Mouse (Mus musculus) embryo, embryonic 10.5 days (tissue): ENCODE measurements around the gene Cmip.

Experiments used
- DNase-seq: peaks from one replicate; pipeline ENCODE4 v3.0.0-alpha.2; 2015; ENCODE audit warnings: low spot score

The Cmip gene

DNA sequence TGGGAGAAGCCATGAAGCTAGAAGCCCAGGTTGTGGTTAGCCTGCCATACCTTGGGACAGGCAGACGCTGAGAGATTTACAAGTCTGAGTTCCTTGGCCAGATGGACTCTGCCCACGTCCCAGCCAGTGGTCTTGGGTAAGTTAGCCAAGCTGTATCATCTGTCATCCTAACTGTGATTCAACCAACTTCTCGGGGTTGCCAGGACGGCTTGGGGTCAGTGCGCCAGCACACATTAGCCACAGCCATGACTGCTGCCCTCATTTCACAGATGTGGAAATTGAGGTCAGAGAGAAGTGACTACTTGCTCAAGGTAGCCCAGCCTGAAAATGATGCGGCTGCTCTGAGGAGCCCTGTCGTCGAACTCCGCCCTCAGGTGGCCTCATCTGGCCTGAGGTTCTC lies 68.0 kb downstream of the Cmip start:
- DNase-seq = no peak

DNA sequence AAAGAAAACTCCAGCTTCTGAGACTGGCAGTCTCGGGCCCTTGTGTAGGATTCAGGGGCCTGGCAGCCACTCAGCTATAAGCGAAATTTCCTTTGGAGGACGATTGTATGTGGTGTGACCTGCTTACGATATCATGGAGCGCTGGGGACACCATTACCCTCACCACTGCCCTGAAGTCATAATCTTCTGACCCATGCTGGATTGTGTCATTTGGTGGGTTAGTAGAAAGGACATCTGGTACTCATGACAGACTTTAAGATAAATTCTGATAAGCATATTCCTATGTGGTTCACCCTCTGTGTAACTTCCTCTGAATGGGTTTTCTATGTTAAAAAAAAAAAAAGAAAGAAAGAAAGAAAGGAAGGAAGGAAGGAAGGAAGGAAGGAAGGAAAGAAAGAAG lies 69.9 kb downstream of the Cmip start:
- DNase-seq = no peak

DNA sequence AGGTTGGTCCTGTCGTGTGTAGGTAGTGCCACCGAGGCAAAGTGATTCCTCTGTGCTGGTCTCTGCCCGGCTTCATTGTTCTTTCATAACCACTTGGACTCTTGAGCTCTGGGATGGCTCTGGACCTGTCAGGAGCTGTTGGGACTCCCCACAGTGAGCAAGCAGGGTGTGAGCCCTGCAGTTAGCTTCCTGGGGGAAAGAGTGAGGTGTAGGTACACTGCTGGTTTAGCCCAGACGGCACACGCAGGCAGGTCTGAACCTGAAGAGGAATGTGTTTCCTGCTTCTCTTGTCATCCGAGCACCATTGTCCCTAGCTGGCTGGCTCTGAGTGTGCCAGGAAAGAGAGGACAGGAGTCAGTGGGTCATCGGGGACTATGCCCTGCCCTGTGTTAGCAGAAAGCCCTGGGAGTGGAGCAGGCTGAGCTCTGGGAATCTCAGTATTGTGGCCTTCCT lies 70.5 kb downstream of the Cmip start:
- DNase-seq = no peak

DNA sequence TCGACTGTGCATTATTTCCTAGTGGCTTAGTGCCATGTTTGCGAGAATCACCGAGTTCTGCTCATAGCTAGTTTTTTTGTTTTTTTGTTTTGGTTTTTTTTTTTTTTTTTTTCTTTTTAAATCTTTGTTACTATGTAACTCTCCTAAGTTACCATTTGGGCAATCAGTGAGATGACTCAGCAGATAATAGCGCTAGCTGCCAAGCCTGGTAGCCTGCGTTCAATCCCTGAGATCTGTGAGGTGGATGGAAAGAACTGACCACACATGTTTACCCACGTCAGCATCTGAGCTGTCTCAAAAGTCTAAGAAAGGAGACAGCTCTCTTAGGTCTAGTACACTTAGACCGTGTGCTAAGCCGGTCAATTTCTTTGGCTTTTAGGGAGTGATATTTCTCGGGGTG lies 71.9 kb downstream of the Cmip start:
- no peak for DNase-seq

DNA sequence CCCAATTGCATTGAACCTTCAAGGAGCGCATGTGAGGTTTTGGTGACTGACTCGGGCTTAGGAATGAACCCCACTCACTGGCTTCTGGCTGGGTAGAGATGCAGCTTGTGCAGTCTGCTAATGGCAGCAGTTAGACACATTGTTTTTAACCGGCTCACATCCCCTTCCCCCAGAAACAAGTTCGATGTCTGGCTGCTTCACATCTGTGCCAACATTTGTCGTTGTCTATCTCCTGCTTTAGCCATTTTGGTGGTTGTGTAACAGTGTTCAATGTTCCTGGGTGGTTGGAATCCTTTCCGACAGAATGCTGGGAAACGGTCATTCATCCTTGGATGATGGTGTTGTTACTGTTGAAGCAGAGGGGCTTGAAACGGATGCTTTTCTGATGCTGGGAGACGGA lies 72.3 kb downstream of the Cmip start:
- DNase-seq = no peak

DNA sequence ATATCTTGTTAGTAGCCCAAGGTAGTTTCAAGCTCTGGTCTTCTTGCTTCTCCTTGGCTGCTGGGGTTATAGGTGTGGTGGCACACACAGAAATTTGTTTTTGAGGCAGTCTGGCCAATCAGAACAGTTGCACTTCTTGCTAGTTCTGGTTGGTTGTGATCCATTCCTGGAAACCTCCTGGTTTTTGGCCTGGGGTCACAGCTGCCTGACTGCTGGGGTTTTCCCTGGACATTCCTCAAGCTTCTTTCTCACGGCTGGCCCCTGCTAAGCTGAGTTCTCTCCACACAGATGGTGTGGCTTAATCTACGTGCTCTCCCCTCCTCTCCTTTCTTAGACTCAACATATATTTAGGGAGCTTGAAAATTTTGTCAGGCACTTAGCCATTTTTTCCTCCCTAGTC lies 73.0 kb downstream of the Cmip start:
- DNase-seq = no peak

DNA sequence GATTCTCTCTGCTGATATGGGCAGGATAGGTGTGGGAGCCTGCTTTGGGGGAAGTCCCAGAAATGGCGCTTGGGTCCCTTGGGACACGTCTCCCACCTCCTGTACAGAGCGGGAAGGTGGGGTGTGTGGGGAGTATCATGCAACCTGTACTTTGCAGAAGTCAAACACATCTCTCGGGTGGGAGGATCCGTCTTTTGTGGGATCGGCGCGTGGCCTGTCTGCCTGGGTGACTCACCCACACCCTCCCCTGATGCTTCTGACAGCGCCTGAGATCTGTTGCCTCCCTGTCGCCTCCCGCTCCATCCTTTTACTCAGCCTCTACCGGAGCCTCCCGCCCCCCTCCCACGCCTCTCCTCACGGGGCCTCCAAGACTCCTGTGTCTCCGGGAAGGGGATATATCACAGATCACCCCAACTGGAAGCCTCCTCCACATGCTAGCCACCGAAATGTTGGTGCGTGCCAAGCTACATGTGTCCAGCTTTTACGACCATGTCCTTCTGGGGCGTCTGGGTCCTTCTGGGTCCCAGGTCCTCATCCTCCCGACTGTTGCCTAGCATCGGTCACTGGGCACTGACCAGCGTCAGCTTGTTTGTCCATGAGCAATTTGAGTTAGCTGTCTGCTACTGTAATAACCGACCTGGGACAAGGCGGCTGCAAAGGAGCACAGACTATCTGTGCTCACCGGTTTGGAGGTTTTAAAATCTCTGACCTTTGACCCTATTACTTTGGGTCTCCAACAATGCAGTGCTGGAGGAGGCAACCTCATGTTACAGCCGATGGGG lies 75.6 kb downstream of the Cmip start:
- no peak for DNase-seq

DNA sequence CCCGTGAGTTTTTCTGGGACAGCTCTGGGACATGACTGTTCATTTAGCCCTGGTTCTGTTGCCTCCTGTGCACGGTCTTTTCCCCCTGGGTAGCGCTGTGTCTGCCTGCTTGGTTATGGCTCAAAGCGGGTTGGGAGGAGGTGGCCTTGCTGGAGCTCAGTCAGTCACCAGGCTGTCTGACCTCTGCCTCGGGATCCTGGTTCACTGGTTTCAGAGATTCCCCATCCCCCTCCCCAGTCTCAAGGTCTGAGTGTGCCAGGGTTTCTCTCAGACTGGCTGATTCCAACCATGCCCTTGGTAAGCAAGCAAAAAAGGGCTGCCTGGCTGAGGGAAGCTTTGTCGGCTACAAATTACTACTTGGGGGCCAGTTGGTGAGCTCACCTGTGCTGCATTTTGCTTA lies 76.8 kb downstream of the Cmip start:
- DNase-seq = peak; percentile 64

DNA sequence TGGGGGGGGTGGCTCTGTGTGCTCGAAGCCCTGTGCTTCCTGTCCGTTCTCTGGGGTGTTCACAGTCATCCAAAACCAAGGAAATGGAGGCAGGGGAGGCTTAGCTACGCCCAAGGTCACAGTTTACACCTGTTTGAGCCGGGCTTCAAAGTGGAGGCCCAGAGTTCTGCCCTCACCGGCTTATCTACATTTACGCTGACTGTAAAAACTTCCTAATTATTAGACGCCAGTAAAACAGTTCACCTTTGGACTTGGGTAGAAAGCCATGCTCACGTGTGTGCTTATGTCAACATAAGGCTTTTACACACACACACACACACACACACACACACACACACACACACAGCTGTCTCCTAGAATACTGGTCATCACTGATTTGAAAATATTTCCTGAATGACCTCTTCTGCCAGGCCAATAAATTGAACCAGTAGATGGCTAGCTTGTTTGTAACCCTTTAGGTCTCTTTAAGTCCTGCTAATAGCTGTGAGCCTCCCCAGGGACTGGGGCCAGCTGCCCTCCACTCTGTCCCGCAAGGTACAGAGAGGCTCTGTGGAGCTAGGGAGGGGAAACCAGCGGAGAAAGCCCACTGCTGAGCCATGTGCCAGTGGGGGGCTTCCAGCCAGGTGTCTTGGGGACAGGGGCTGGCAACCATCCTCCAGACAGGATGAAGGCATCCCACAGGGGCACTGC lies 77.3 kb downstream of the Cmip start:
- peak; percentile 35 for DNase-seq

DNA sequence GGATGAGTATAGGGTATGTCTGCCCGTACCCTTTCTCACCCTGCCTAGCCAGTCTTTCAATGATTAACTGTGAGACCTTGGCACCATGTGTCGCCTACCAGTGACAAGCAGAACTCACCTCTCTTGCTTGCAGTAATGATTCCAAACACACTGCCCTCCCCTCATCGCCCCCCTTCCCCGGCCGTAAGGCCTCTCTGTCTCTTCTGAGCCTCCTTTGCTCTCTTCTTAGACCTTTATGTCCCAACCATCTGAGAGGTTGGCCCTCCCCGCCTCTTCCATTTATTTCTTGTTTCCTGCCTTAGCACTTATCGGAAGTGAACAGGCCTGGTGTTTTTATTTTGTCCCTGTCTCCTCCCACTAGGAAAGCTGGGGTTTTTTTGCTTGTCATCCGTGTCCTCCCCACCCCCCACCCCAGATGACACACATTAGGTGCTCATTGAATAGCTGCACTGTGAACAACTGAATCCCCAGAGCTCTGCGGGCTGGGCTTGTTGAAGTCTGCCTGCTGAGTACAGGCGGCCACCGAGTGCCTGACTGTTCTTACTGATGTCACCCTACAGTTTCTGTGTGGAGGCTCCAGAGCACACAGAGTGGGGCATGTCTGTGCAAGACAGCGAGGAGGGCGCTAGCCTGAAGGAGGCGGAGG lies 78.0 kb downstream of the Cmip start:
- DNase-seq = peak; percentile 42

DNA sequence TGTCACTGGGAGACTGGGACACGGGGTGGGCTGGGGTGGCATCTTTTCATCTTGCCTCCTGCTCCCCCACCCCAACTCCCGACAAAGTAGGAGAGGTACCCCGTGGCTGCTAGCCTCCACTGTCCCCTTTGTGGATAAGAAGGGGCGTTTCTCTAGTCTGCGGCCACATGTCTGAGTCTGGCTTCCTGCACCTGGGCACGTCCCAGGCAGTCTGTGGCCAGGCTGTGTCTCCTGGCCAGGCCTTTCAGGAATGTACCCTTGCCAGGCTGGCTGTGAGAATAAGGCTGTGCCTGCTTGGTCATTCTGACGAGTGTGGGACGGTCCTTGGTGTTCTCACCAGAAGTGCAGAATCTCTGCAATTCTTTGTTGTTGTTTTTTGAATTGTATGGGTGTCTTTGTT lies 78.6 kb downstream of the Cmip start:
- no peak for DNase-seq

DNA sequence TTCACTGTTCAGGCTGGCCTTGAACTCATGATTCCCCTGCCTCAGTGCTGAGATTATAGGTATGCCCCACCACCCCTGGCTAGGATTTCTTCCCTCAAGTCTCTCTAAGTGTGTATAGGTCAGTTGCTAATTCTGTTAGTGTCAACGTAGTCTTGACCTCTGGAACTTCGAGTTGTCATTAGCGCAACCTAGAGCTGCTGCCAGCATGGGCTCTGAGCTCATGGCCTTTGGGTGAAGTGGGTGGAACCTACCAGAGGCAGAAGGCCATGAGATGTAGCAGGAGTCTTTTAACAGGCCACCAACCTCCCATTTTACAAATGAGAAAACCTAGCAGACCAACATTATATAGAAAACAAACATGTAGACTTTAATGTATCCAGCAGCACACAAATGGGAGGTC lies 80.3 kb downstream of the Cmip start:
- no peak for DNase-seq

DNA sequence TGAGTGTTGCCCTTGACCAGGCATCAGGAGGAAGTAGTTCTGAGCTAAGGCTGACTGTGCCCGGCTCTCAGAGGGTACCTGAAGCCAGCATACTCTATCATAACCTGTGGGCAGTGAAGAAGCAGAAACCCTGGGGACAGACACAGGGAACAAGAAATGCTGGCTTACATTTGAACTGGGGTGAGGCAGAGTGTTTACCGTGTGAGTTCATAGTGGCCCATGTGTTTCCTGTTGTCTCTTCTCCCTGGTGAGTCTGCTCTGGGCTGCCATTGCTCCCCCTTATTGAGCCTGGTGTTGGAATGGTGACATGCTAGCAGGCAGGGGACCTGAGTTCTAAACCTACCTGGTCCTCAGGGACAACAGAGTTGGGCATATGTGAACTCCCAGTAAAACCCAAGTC lies 81.8 kb downstream of the Cmip start:
- DNase-seq = no peak

DNA sequence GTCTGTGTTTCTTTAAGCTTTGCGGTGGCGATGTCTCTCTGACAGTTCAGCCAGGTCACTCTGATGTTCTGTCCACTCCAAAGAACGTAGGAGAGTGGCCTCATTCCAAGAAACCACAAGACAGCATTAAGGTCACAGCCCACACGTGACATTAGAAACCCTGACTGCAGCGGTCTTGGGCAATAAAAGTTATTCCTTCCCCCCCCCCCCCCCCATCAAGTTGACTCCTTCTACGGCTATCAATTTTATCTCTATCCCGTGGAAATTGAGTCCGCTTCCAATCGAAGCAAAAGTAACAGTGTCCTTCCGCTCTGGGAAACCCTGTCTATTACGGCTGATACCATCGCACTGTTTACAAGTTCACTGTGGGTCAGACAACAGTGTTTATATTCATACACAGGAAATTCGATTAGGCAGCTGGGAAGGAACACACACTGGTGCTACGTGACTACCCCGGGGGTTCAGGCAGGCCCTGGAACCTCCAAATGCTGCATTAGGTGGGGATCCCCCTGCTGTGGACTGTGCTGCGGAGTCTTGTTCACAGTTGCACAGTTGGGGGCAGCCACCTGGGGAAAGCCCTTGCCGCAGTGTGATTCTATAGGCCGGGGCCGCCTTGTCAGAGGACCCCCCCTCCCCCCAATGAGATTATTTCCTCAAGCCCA lies 82.6 kb downstream of the Cmip start:
- DNase-seq = no peak

DNA sequence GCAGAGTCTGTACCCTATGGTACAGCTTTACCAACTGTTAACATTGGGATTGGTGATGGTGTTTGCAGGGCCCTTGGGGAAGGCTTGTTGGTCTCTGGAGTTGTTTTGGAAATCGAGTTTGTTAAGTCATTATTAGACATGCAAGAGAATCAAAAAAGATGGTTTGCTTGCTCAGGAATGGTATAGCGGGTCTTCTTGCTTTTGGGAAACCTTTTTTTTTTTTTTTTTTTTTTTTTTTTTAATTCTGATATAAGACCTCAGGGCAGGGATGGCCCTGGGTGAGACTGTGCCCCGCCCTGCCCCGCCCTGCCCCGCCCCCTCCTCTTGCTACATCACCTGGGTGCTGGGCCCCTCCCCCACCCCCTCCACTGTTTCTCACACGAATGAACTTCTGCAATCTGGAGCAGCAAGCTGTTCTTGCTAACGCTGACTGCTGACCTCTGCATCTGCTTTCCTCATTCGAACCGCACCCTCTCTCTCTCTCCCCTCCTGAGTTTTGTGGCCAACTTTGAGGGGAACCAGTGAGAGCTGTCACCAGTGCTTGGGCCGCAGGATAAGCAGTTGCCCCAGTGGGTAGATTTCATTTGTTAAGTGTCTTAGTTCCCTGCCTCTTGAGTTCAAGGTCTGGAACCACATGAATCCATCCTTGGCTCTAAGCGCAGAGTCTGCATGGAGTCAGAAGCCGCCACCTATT lies 83.2 kb downstream of the Cmip start:
- no peak for DNase-seq

DNA sequence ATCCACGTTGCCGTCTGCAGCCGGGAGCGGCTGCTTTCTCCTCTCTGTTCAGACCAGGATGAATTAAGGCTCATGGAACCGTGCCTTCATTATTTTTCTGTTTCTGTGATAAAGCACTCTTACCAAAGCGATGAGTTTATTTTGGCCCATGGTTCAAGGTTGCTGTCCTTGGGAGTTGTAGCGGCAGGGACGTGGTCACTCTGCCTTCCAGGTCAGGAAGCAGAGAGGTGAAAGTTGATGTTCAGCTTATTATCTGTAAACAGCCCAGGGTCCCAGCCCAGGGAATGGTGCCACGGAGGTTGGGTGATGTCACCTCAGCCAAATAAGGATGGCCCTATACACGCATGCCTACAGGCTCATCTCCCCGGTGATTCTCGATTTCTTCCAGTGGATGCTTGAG lies 83.9 kb downstream of the Cmip start:
- no peak for DNase-seq

DNA sequence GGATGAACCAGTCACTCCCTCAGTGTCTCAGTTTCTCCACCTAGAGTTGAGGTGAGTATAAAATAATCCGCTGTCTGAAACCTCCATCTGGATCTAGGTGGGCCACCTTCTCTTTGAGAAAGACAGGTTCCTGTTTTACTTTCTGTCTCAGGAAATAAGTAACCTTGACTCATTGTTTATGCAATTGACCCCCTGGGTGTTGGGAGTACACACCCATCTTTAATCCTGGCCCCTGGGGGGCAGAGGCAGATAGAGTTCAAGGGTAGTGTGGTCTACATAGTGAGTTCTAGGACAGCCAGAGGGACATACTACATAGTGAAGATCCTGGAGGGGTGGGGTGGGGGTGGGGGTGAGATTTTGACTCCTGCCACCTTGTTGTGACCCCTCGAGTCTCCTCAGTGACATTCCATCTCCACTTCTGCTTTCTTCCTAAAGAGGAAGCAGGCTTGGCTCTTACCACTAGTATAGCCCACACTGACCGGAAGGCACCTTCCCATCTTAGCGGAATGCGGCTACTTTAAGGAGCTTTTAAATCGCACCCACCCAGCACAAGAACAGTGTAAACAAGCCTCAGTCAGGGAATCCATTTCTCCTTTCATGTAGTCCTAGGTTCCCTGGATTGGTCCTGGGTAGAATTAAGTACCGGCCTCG lies 86.0 kb downstream of the Cmip start:
- DNase-seq = no peak

DNA sequence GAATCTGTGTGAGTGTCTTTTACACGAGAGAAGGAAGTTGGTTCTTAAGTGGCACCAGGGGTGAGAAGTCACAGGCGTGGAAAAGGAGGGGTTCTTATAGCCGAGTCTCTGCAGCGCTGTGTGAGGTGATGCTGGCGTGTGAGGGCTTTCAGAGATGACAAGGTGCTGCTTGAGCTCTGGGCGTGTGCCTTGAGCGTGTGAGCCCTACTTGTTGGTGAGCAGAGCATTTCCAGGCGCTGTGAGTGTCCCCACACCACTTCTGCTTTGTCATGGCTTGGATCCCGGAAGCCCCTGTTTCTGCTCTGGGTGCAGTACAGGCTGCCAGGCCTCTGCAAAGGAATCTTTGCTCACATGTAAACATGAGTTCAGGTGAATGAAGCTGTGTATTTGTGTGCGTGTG lies 86.6 kb downstream of the Cmip start:
- DNase-seq = no peak

DNA sequence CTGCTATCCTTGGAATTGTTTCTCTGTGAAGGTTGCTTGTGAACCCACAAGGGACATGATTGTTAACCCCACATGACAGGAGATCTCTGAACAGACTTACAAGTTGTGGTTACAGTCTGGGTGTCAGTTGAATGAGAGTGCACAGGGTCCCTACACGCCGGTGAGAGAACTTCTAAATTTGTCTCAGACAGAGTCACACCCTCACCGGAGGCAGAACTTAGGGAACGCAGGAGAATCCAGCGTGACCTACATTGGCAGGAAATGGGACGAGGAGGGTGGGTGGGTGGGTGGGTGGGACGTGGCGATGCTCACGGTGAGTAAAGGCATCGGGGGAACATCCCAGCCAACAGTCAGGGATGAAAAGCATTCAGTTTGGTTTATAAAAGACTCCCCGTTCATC lies 88.0 kb downstream of the Cmip start:
- no peak for DNase-seq

DNA sequence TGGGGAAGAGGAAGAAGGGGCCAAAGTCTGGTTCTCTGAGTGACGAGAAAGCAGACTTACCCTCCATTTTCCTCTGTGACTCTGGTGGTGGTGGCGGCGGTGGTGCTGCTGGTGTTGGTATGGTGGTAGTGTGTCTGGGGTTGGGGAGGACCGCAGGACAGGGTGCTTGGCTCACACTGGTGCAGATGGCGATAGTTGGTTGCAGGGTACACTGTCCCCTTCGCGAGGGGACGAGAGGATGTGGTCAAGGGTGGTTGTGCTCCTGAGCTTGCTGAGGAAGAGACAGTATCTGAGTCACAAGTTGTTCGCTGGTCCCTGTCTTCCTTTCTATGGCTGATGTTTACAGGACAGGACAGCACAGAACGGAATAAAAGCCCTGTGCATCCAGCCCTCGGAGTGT lies 88.5 kb downstream of the Cmip start:
- no peak for DNase-seq

DNA sequence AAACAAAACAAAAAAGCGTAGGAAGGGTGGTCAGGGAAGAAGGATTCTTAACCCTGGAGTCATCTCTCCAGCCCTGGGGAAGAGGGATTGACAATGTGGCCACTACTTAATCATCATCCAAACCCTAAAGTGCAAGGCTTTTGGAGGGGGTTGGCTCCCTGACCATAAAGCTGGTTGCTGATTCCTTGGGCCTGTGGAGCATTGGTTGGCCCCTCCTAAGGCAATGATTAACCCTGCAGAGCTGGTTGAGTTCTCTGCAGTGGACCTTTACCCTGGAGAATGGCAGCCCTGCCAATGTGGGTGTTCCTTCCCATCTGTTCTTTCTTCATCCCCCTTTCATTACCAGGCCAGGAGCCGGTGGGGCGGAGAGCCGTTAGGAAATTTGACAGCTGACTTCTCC lies 90.7 kb downstream of the Cmip start:
- DNase-seq = no peak
